Mouse (Mus musculus) CH12F3 (cell line): ENCODE data around the gene Tspan18.

ENCODE experiments used
- in situ Hi-C: fragments of 300-500 bp; cut with MboI; formaldehyde crosslinking; loops from 2 replicates; pipeline ENCODE4 v1.14.3; 2020; ENCODE audit warnings: low sequenced_read_pairs

The Tspan18 gene

GRCm38 (mm10) chr2:93190771-93191487 is 143.4 kb downstream of the Tspan18 start:
- in situ Hi-C loops = loop anchor here (10.0 kb wide), 1 partner anchor 126 kb away; no protein-coding TSS in a partner anchor

DNA sequence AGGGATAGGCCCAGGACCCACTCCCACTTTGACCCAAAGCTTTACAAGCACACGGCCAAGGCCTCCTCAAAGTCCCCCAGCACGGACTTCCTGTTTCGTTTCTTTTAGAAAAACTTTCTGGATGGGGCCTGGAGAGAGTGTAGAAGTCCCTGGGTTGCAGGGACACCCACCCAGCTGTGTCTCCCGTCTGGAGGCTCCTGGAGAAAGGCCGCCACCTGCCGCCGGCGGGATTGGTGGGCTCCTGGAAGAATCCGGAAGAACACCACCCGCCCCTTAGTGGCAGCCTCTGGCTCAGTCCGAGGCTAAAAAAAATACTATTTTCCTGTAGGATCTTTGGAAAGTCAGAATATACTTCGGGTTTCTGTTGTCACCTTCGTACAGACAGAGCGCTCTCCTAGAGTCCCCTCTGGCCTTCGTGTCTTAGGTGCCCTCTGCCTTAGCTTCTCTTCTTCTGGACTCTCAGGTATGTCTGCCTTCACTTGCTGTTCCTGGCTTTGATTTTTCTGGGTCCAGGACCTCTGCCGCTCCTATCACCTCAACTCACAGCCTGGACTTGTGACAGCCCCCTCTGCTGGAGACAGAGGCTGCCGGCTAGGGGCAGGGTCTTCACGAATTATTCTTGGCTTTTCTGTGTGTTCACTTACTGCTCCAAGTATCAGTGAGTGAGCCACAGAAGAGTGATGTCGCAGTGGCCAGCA is 145.4 kb downstream of the Tspan18 start:
- in situ Hi-C loops = no loop called here

DNA sequence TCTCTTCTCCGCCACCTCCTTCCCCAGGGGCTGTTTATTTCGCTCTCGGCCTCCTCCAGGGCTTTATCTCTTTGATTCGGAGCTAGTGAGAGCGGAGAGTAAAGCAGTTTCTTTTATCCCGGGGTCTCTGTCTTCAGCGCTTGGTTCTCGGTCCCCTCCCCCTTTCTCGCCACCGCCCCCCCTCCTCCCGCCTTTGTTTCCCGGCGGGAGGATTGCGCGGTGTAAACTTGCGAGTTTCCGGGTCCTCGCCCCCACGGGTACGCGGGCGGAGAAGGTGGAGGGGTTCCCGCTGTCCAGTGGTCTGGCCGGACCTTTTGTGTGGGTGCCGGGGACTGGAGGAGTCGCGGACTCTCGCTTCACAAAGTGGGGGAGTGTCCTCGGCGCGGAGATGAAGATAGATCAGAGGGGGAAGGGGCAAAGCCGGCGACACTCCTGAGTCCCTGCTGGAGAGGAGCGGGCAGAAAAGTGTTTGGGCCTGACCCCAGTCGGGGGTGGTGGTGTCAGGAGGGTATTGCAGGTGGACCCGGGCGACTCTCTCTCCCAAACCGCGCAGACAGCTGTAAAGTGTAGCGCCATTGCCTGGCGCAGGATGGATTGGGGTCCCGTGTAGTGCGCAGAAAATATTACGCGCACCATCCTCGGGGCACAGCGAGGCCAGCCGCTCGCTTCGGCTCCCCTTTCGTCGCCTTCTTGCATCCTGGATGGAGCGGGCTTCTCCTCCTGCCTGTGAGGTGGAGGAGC is 146.1 kb downstream of the Tspan18 start:
- in situ Hi-C loops = no loop called here

- in situ Hi-C loops = no loop called here
Observed at GRCm38 (mm10) chr2:93187323-93187996, 146.8 kb downstream of the Tspan18 start, which contains the start of gene Trp53i11. Trp53i11 (plus strand) TSS chr2:93187548.

DNA sequence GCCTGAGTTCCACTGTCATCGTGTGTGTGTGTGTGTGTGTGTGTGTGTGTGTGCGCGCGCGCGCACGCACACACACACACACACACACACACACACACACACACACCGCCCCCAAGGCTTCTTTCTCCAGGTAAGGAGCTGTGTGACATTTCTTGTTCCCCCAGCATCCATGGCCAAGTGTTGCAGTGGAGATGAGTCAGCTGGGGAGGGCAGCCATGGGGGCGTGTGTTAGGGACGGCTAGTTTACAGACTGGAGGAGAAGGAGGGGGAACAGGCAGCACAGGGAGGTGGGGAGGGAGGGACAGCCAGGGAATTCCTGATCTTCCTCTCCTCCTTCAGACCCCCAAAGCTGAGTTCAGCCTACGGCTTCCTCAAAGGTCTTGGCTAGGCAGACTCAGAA is 151.4 kb downstream of the Tspan18 start:
- in situ Hi-C loops = no loop called here

GRCm38 (mm10) chr2:93180077-93180844 is 154.0 kb downstream of the Tspan18 start:
- in situ Hi-C loops = no loop called here

GRCm38 (mm10) chr2:93179603-93180002 is 154.7 kb downstream of the Tspan18 start:
- in situ Hi-C loops = no loop called here

DNA sequence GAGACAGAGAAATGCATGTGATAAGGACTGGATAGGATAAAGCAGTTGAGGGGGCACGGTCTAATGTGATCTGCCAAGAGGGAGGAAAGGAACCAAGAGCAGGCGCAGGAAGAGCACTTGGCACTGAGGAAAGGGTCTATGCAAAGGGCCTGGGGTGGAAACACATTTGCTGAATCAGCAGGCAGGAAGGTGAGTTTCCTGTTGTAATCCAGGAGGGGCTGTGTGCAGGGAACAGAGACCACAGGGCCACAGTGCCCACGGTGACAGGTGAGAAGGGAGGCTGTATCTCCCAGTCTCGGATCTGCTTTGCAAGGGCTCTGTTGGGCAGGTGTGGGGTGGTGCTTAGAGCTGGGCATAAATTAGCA is 156.0 kb downstream of the Tspan18 start:
- in situ Hi-C loops = no loop called here

DNA sequence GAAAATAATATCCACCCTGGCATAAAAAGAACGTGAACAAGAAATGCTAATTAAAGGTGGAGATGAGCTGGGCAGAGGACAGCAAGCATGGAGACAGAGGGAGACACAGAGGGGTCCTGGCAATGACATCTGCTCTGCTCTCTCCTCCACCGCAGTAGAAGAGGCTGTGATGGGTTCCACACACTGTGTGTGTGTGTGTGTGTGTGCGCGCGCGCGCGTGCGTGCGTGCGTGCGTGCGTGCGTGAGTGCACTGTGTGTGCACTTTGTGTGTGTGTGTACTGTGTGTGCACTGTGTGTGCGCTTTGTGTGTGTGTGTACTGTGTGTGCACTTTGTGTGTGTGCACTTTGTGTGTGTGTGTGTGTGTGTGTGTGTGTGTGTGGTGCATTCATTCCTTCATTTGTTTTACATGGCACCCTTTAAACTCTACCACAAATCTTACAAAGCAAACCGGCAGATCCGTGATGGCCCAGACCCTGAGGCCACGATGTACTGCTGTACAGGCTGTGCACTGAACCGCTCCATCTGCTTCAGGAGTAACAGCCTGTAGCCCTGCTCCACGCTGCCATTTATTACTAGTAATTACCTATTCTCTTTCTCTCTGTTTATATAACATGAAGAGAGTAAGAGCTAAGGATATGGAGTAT is 156.5 kb downstream of the Tspan18 start:
- in situ Hi-C loops = no loop called here

- in situ Hi-C loops = no loop called here
Observed at GRCm38 (mm10) chr2:93176871-93177667, 157.2 kb downstream of the Tspan18 start.

- in situ Hi-C loops = no loop called here
Observed at GRCm38 (mm10) chr2:93176193-93176798, 158.0 kb downstream of the Tspan18 start.

GRCm38 (mm10) chr2:93175721-93176120 is 158.6 kb downstream of the Tspan18 start:
- in situ Hi-C loops = no loop called here

DNA sequence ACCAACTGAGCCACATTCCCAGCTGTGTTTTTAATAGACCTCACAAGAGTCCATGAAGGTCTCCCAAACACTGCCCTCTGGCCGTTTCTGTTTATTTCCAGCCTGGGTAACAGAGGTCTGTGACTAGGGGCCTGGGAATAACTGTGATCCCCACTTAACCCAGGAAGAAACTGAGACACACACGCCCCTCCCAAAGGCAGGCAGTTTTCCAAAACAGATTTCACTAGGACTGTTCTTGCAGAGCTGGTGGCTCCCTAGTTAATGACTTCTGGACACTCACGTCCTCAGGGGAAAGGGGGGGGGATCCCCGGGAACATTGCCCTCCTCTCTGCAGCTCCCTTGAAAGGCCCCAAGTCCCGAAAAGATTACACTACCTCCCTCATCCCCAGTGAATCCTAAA is 159.0 kb downstream of the Tspan18 start:
- in situ Hi-C loops = no loop called here

DNA sequence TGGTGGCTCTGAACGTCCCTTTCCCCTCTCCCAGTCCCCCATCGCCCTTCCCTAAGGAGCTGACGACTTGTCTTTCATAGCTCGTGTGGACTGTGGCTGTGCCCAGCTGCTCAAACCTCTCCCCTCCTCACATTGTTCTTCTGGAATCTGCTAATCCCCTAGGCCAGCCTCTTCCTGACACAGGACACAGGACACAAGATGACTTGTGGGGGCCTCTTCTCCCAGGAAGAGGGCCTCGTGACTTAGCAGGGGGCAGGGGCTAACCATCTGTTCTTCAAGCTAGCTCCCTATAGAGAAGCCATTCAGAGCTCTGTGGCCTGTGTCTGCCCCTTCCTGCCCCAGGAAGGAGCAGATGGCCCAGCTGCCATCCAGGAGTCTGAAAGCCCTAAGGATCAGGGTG is 160.1 kb downstream of the Tspan18 start:
- in situ Hi-C loops = no loop called here

DNA sequence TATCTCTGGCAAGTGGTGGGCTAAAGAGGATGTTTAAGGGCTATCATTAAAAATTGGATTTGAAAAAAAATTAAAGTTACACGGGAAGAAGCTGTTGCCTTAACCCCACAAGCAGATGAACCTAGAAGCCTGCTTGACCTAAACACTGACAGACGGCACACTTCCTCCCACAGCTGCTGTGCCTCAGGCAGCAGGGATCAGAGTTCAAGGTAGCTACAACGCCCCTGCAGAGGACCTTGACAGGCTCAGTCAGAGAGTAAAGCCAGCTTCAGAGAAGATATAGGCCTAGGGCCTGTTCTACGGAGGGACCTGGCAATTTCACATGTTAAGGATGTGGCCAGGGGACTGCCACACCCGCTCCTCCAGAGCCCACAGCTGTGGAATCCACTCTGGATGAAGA is 161.8 kb downstream of the Tspan18 start:
- in situ Hi-C loops = no loop called here

- in situ Hi-C loops = no loop called here
Observed at GRCm38 (mm10) chr2:93171929-93172328, 162.4 kb downstream of the Tspan18 start.

GRCm38 (mm10) chr2:93170845-93171200 is 163.5 kb downstream of the Tspan18 start:
- in situ Hi-C loops = no loop called here

GRCm38 (mm10) chr2:93170156-93170844 is 164.0 kb downstream of the Tspan18 start:
- in situ Hi-C loops = no loop called here
